Comparison of ENCODE assay signal across 15 mouse cellular contexts in genomic region chr8:124586556-124586955, GRCm38 (mm10). TPM values are rescaled to one million over a fixed set of nuclear protein-coding genes. Genes with fewer than 3 reads are reported as not detected.
DNase-seq lines count a peak whose midpoint lies in the region; ATAC-seq and TF ChIP-seq lines count a peak whose summit lies in the region.
"Had no signal": no experiment of that assay in that cellular context is flagged by ENCODE, and none has a peak within 500 bp of the region (broad histone marks: within the 10 kb centered on the region; RNA-seq: fewer than 3 reads in every experiment).

No protein-coding gene starts in this region.

- H3K27ac ChIP-seq in heart, postnatal 0 days (ENCODE audit: low read depth): peak overlapping the region; percentile 47
- H3K27ac ChIP-seq in liver, postnatal 0 days (ENCODE audit: low read depth): peak overlapping the region; percentile 57; the same call in 1 of the 2 replicates
- no peak overlapping the region for H3K27ac ChIP-seq in liver, embryonic 12.5 days
- H3K27ac ChIP-seq in thymus, adult 2 months (ENCODE audit: control insufficient read depth, insufficient read depth, low read length): peak overlapping the region; percentile 65; the same call in 1 of the 2 replicates
- H3K27ac ChIP-seq: heart, adult 2 months; hindbrain, embryonic 10.5 days; kidney, postnatal 0 days had no signal

- DNase-seq in cerebellum, adult 9-10 months: no peak
- DNase-seq in heart, postnatal 0 days (ENCODE audit: low spot score): no peak
- no peak for DNase-seq in heart, postnatal 4 days
- no peak for DNase-seq in liver, postnatal 0 days
- DNase-seq in thymus, adult 2 months: no peak
- DNase-seq in thymus, postnatal 4 days: no peak
- DNase-seq: gastrocnemius, postnatal 10 days had no signal

- H3K36me3 ChIP-seq in heart, postnatal 0 days (replicated peaks; ENCODE audit: control insufficient read depth, insufficient read depth, low read length): no peaks in the 10 kb centered on the region
- no peaks in the 10 kb centered on the region for H3K36me3 ChIP-seq in liver, postnatal 0 days (replicated peaks; ENCODE audit: insufficient read depth, low read length)
- H3K36me3 ChIP-seq in liver, embryonic 12.5 days: no peaks in the 10 kb centered on the region
- H3K36me3 ChIP-seq in thymus, adult 2 months (ENCODE audit: control insufficient read depth, insufficient read depth, low read length): no peaks in the 10 kb centered on the region
- H3K36me3 ChIP-seq: hindbrain, embryonic 10.5 days had no signal

- H3K4me3 ChIP-seq in heart, postnatal 0 days (ENCODE audit: low read depth, low read length): no peak overlapping the region
- H3K4me3 ChIP-seq in liver, postnatal 0 days (ENCODE audit: low read depth, low read length): no peak overlapping the region
- no peak overlapping the region for H3K4me3 ChIP-seq in liver, embryonic 12.5 days
- no peak overlapping the region for H3K4me3 ChIP-seq in thymus, adult 2 months (ENCODE audit: control insufficient read depth, insufficient read depth, low read length)
- H3K4me3 ChIP-seq: heart, adult 2 months; hindbrain, embryonic 10.5 days had no signal

- peaks cover 9% of the 10 kb centered on the region for H3K4me1 ChIP-seq in heart, postnatal 0 days (ENCODE audit: control insufficient read depth, insufficient read depth)
- H3K4me1 ChIP-seq in liver, postnatal 0 days (ENCODE audit: insufficient read depth): peaks cover 17% of the 10 kb centered on the region
- H3K4me1 ChIP-seq in liver, embryonic 12.5 days: 0 out of 2 replicates have a peak, but pooled peaks cover 8% of the 10 kb centered on the region
- H3K4me1 ChIP-seq in thymus, adult 2 months (replicated peaks; ENCODE audit: control insufficient read depth, insufficient read depth, low read length): peaks cover 21% of the 10 kb centered on the region

- peak; percentile 11; the same call in 1 of the 2 replicates for ATAC-seq in cerebellum, adult (ENCODE audit: insufficient number of reproducible peaks, low FRiP score, low TSS enrichment)
- no peak for ATAC-seq in heart, postnatal 0 days (ENCODE audit: insufficient read depth, low read depth)
- ATAC-seq in liver, postnatal 0 days: no peak
- no peak for ATAC-seq in liver, embryonic 12.5 days

- TF ChIP-seq POLR2A in thymus, adult 2 months (IDR thresholded peaks at IDR 0.05; ENCODE audit: control insufficient read depth, extremely low read depth, insufficient read depth, low read length, poor library complexity): no peak

- TF ChIP-seq CTCF in heart, postnatal 0 days (IDR thresholded peaks at IDR 0.05; ENCODE audit: low read depth): no peak
- no peak for TF ChIP-seq CTCF in liver, postnatal 0 days (IDR thresholded peaks at IDR 0.05; ENCODE audit: low read depth)
- TF ChIP-seq CTCF in thymus, adult 2 months (IDR thresholded peaks at IDR 0.05; ENCODE audit: borderline replicate concordance, control insufficient read depth, extremely low read depth, insufficient read depth, low read length, poor library complexity): no peak

- no peak overlapping the region for H3K4me2 ChIP-seq in heart, postnatal 0 days (ENCODE audit: low read depth, low read length)
- no peak overlapping the region for H3K4me2 ChIP-seq in liver, postnatal 0 days (ENCODE audit: low read depth, low read length)
- H3K4me2 ChIP-seq in liver, embryonic 12.5 days: no peak overlapping the region

- WGBS in heart, postnatal 0 days: 71% methylated on average over 2 of the region's 2 CpGs
- 83% methylated on average over 2 of the region's 2 CpGs for WGBS in liver, postnatal 0 days (ENCODE audit: insufficient replicate concordance)
- 62% methylated on average over 2 of the region's 2 CpGs for WGBS in liver, embryonic 12.5 days (ENCODE audit: insufficient replicate concordance)
- 94% methylated on average over 2 of the region's 2 CpGs for WGBS in thymus, adult 2 months

- no peaks in the 10 kb centered on the region for H3K27me3 ChIP-seq in heart, postnatal 0 days (ENCODE audit: control insufficient read depth, insufficient read depth, low read length)
- no peaks in the 10 kb centered on the region for H3K27me3 ChIP-seq in liver, postnatal 0 days (ENCODE audit: insufficient read depth, low read length)
- no peaks in the 10 kb centered on the region for H3K27me3 ChIP-seq in liver, embryonic 12.5 days (replicated peaks)
- H3K27me3 ChIP-seq in thymus, adult 2 months (ENCODE audit: control insufficient read depth, insufficient read depth, low read length): no peaks in the 10 kb centered on the region

- no peak overlapping the region; the same call in 1 of the 2 replicates for H3K9ac ChIP-seq in heart, postnatal 0 days (replicated peaks; ENCODE audit: low read depth, low read length)
- H3K9ac ChIP-seq in liver, postnatal 0 days (replicated peaks): no peak overlapping the region
- H3K9ac ChIP-seq in liver, embryonic 12.5 days: no peak overlapping the region

- TF ChIP-seq EP300 in heart, postnatal 0 days (IDR thresholded peaks at IDR 0.05; ENCODE audit: low read depth): no peak
- TF ChIP-seq EP300 in liver, postnatal 0 days (IDR thresholded peaks at IDR 0.05; ENCODE audit: low read depth): no peak

- no peaks in the 10 kb centered on the region for H3K9me3 ChIP-seq in heart, postnatal 0 days (replicated peaks; ENCODE audit: control insufficient read depth, low read length)
- H3K9me3 ChIP-seq in liver, postnatal 0 days (ENCODE audit: low read length): no peaks in the 10 kb centered on the region
- no peaks in the 10 kb centered on the region for H3K9me3 ChIP-seq in liver, embryonic 12.5 days (replicated peaks)
- H3K9me3 ChIP-seq: hindbrain, embryonic 10.5 days had no signal

RNA-seq across cellular contexts. Expression of gene Capn9, which starts 10.6 kb away (rescaled TPM):
- not detected in 2 replicates for total RNA-seq in heart, postnatal 0 days (2014; rRNA removed; ENCODE audit: low replicate concordance)
- polyA plus RNA-seq in heart, postnatal 0 days (2015; fragmentation: Nextera tagmentation; extraction: Ambion mirVana): 0.26 and 0.33 TPM in 2 replicates
- total RNA-seq in heart, postnatal 4 days (2021): under 1 TPM in 1 of 2 experiments, not detected in 1; 0.11 TPM
- 0.26 TPM in 1 of 2 replicates, not detected in the other for polyA plus RNA-seq in liver, postnatal 0 days (2015; fragmentation: Nextera tagmentation; extraction: Ambion mirVana)
- 0.05 TPM in 1 of 2 replicates, not detected in the other for polyA plus RNA-seq in liver, embryonic 12.5 days (2016; fragmentation: Nextera tagmentation; extraction: Ambion mirVana)
- polyA plus RNA-seq in thymus, adult 2 months (2012; rRNA removed): 0.08 and 0.13 TPM in 2 replicates
- total RNA-seq: gastrocnemius, postnatal 10 days; heart, adult 2 months; MEL had no signal
- polyA plus RNA-seq: brain, embryonic 14.5 days; heart, adult 2 months; hindbrain, embryonic 10.5 days; neural tube, embryonic 11.5 days had no signal

RNA-seq across cellular contexts. Expression of gene Agt, which starts 17.1 kb away (rescaled TPM):
- total RNA-seq in heart, postnatal 0 days (2014; rRNA removed; ENCODE audit: low replicate concordance): 1.4 and 20.8 TPM in 2 replicates
- 5.5 and 5.7 TPM in 2 replicates for polyA plus RNA-seq in heart, postnatal 0 days (2015; fragmentation: Nextera tagmentation; extraction: Ambion mirVana)
- 1 to 10 TPM; 7.4 to 7.6 TPM for total RNA-seq in heart, postnatal 4 days (2021)
- polyA plus RNA-seq in liver, postnatal 0 days (2015; fragmentation: Nextera tagmentation; extraction: Ambion mirVana): 782 and 883 TPM in 2 replicates
- polyA plus RNA-seq in liver, embryonic 12.5 days (2016; fragmentation: Nextera tagmentation; extraction: Ambion mirVana): 23.3 and 25.9 TPM in 2 replicates
- polyA plus RNA-seq in thymus, adult 2 months (2012; rRNA removed): 4.1 and 4.7 TPM in 2 replicates
- total RNA-seq: MEL had no signal
- polyA plus RNA-seq: hindbrain, embryonic 10.5 days had no signal

Comparison
In these comparisons a context has a peak if more than half of its experiments do, and no peak if none do; other contexts are left out.
1. RNA of gene Agt, which starts 17.1 kb away (polyA plus RNA-seq): 782 to 883 TPM in liver, postnatal 0 days; 23.3 to 25.9 TPM in liver, embryonic 12.5 days, 5.5 to 5.7 TPM in heart, postnatal 0 days and 4.1 to 4.7 TPM in thymus, adult 2 months; every median in the first group is over 10 times any median in the second.